Mouse (Mus musculus) gonadal fat pad, adult 2 months (tissue): ENCODE results near the gene Serping1. TPM values are rescaled to one million over a fixed set of nuclear protein-coding genes. Genes with fewer than 3 reads are reported as not detected.

Experiments
- DNase-seq: peaks from one replicate; pipeline ENCODE4 v3.0.0-alpha.2; 2012; ENCODE audit warnings: low read depth
- polyA plus RNA-seq: library from polyadenylated mRNA; depleted of rRNA; stranded (reverse); fragments of >200 nt; gene quantifications from 2 replicates; pipeline ENCODE4 v1.2.3, GENCODE M21; 2012

The Serping1 gene
- polyA plus RNA-seq, 1 experiment = 588 TPM

DNA sequence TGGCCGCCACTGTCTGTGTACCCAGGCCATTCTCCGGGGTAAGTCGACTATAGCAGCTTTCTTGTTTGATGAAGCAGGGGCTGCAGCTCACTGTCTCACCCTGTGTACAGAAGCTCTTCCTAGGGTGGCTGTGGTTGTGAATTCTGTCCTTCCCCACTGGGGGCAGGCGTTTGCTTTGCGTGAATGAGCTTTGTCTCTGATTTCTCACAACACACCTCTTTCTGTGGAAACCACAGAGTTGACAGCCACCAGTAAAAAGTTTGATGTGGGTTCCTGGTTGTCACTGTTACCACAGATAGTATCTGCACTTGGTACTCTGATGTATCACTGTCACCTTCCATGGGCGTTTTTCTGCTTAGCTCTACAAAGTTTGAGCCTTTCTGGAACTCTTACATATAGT lies 4.0 kb upstream of the Serping1 start:
- no peak for DNase-seq

GRCm38 (mm10) chr2:84777706-84778105 lies 2.5 kb upstream of the Serping1 start:
- no peak for DNase-seq

GRCm38 (mm10) chr2:84775665-84776064 lies 421 bp upstream of the Serping1 start:
- DNase-seq = no peak

GRCm38 (mm10) chr2:84774751-84775150 lies 493 bp downstream of the Serping1 start:
- DNase-seq = no peak

- no peak for DNase-seq
Measured at GRCm38 (mm10) chr2:84773195-84773594, 2.0 kb downstream of the Serping1 start.

DNA sequence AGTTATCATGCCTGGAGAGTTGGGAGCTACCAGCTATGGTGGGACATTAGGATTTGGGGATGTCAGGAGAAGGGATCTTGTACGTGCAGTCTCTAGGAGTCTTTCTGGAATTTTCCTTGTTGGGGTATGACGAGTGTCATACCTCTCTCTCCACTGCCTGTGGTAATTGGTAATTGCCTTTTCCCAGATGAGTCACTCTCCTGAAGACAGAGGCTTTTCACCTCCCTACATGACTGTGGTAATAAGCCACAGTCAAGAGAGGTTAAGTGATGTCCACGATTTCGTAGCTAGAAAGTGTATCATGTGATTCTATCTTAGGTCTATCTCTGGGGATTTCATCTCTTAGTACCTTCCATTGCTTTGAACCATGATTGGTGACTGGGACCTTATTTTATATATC lies 2.8 kb downstream of the Serping1 start:
- no peak for DNase-seq

GRCm38 (mm10) chr2:84770501-84770900 lies 4.7 kb downstream of the Serping1 start:
- no peak for DNase-seq

DNA sequence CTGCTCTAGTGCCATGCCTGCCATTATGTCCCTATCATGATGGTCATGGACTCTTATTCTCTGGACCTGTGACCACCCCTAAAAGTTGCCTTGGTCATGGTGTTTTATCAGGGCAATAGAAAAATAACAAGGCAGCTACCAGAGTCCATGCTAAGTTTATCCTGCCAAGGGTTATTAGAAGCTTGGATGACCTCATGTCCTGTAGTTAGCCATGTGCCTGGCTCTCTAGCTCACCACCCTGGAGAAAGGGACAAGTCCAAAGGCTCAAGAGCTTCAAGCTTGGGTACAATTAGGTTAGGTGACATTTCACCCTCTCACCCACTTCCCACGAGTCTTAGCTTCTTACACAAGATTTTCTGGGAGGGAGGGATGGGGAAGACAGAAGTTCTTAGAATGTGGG lies 12.4 kb downstream of the Serping1 start:
- DNase-seq = no peak

DNA sequence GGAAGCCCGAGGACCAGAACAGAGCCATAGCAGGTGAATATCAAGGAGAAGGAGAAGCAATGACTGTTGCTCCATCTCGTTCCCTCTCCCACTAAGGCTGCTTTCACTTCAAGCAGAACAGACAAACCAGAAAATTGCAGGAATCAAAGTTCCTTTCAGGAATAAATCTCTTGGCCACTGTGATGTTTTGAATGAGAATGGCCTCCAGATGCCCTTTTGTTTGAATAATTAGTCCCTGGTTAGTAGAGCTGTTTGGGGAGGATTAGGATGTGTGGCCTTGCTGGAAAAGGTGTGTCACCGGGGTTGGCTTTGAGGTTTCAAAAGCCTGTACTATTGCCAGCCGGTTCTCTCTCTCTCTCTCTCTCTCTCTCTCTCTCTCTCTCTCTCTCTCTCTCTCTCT lies 12.9 kb downstream of the Serping1 start:
- DNase-seq = no peak

- DNase-seq = no peak
Measured at GRCm38 (mm10) chr2:84761840-84762239, 13.4 kb downstream of the Serping1 start.

GRCm38 (mm10) chr2:84761309-84761708 lies 13.9 kb downstream of the Serping1 start:
- no peak for DNase-seq

DNA sequence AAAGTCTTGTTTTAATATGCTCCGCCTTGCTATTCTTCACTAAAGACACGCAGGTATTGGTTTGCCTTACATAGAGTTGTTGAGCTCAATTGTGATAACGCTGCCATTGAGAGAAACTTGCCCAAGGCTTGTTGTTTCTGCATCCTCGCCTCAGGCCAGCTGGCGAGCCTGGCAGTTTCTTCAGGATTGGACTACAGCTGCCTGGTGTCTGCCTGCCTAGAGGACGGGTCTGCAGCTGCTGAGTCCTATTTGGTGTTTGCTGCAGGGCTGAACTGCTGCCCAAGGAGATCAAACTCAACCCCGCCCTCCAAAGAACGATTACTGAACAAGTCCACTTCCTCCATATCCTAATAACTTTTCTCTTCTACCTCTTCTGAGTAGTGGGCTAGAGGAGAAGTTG lies 14.5 kb downstream of the Serping1 start:
- DNase-seq = no peak

GRCm38 (mm10) chr2:84758542-84759127 lies 16.6 kb downstream of the Serping1 start:
- DNase-seq = no peak

DNA sequence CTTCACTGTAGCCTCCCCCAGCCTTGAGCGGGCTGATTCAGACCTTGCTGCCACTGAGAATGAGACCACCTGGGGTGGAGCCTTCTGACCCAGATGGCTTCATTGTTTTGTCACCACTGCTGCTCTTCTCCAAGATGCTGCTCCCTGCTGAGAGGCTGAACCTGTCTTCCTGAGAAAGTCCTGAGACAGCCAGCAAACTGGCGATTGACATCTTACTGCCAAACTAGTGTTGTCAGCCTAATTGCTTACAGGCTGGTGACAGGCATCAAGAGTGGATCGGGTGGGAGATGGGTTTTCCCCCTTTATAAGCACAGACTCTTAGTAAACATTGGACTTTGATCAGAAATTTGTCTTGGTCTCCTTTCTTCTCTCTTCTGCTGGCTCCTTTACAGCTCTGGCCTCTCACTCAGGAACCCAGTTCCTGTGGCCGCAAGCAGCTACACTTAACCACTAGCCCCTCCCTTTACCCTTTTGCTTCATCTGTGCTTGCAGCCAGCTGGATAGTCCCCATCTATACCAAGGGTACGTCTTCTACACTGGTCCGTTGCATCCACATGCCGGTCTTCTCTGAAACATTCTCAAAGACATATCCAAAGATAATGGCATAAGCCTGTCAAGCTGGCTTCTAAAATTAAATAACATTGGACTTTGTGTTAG lies 18.1 kb downstream of the Serping1 start:
- no peak for DNase-seq

- DNase-seq = no peak
Measured at GRCm38 (mm10) chr2:84756245-84756644, 19.0 kb downstream of the Serping1 start.

- DNase-seq = no peak
Measured at GRCm38 (mm10) chr2:84750115-84750514, 25.1 kb downstream of the Serping1 start.

DNA sequence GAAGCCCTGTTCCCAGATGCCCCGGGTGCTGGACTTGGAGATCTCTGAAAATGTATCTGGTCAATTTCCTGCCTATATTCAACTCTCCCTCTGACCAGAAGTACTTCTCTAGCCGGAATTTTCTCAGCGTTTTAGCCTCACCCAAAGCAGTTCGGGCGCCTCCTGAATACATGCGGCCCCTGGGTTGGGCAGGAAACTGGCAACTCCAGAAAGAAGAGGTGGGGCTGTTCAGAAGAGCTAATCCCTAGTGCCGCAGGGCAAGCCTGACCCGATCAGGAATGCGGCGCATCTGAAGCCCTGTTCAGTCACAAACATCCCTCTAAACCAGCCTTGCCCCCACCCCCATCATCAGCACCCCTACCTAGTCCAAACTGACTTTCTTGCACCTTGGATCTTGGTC lies 31.1 kb downstream of the Serping1 start:
- DNase-seq = no peak

DNA sequence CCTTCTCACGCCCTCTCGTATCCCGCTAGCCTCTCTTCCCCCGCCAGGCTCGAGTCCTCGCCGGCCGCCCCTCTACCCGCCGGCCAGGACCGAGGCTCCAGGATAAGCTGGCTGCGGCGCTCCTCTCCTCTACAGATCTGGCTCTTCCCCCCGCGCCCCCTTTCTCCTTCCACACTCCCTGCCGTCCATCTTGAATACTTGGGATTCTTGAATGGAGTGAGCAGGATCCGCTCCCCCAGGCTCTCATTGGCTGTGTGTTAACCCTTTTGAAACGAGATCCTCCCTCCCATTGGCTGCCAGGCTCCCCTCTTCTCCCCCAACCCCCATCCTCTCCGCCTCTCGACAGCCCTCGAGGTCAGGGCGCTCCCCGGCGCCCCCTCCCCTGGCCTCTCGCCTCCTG lies 31.7 kb downstream of the Serping1 start, which contains the start of gene Gm19426:
Gm19426 (minus strand) TSS at position 95 of the 400 bp plus-strand sequence.
- no peak for DNase-seq

GRCm38 (mm10) chr2:84742451-84743283 lies 32.6 kb downstream of the Serping1 start:
- no peak for DNase-seq

- no peak for DNase-seq
Measured at GRCm38 (mm10) chr2:84741841-84742450, 33.3 kb downstream of the Serping1 start.

- DNase-seq = no peak
Measured at GRCm38 (mm10) chr2:84740608-84741333, 34.5 kb downstream of the Serping1 start.
